Mouse (Mus musculus) embryonic facial prominence, embryonic 14.5 days (tissue): ENCODE data around the gene Sec24c. TPM values are rescaled to one million over a fixed set of nuclear protein-coding genes. Genes with fewer than 3 reads are reported as not detected.

Experiments used
- ATAC-seq: fragments of 200-750 bp; cut with Nextera tagmentation; 2 replicates; pipeline ENCODE4 v1.8.0; 2017; ENCODE audit warnings: low read depth, moderate number of reproducible peaks, moderate TSS enrichment
- DNase-seq: peaks from one replicate; pipeline ENCODE4 v3.0.0-alpha.2; 2015; ENCODE audit warnings: low spot score
- H3K27ac ChIP-seq: fragments of 300-500 bp; sonication (generic); replicated peaks from 2 replicates; pipeline ENCODE4 v1.5.1; 2014; ENCODE audit warnings: low read depth, mild to moderate bottlenecking, low read length, moderate library complexity
- H3K27me3 ChIP-seq: fragments of 300-500 bp; sonication (generic); replicated peaks from 2 replicates; pipeline ENCODE4 v1.6.1; 2014; ENCODE audit warnings: low read length; ENCODE audit not compliant: control insufficient read depth, insufficient read depth
- H3K36me3 ChIP-seq: fragments of 300-500 bp; sonication (generic); 2 replicates; pipeline ENCODE4 v1.6.1; 2014; ENCODE audit warnings: low read length, mixed read lengths; ENCODE audit not compliant: control insufficient read depth, insufficient read depth
- H3K4me1 ChIP-seq: fragments of 300-500 bp; sonication (generic); 2 replicates; pipeline ENCODE4 v1.6.1; 2014; ENCODE audit warnings: antibody characterized with exemption, low read length; ENCODE audit not compliant: control insufficient read depth, insufficient read depth
- H3K4me2 ChIP-seq: fragments of 300-500 bp; sonication (generic); 2 replicates; pipeline ENCODE4 v1.6.1; 2014; ENCODE audit warnings: low read depth, mild to moderate bottlenecking, low read length, moderate library complexity, mixed read lengths
- H3K4me3 ChIP-seq: fragments of 300-500 bp; sonication (generic); 2 replicates; pipeline ENCODE4 v1.5.1; 2014; ENCODE audit warnings: low read depth, mild to moderate bottlenecking, low read length
- H3K9ac ChIP-seq: fragments of 300-500 bp; sonication (generic); 2 replicates; pipeline ENCODE4 v1.6.1; 2014; ENCODE audit warnings: low read depth, mild to moderate bottlenecking, low read length, moderate library complexity, mixed read lengths
- H3K9me3 ChIP-seq: fragments of 300-500 bp; sonication (generic); 2 replicates; pipeline ENCODE4 v1.6.1; 2016; ENCODE audit warnings: low read length; ENCODE audit not compliant: control insufficient read depth
- WGBS: fragments of 180-500 bp; shearing (Covaris S2); extraction: QIAGEN DNeasy Blood & Tissue Kit; methylation state at CpG from one replicate; pipeline ENCODE4 v1.1.7; 2014; 5-methylcytosine and 5-hydroxymethylcytosine counted together
- microRNA-seq: library from miRNA; unstranded; fragments of <30 nt; microRNA quantifications from one replicate; pipeline ENCODE4, GENCODE M21; 2016; ENCODE audit warnings: borderline number of aligned reads
- polyA plus RNA-seq: library from polyadenylated mRNA; unstranded; fragments of >200 nt; fragmentation: Nextera tagmentation; extraction: Ambion mirVana; gene quantifications from 2 replicates; pipeline ENCODE4 v1.2.1, GENCODE M21; 2014

Gene Sec24c
- polyA plus RNA-seq, 1 experiment from 2014 or later: 78.2 TPM

GRCm38 (mm10) chr14:20743614-20744013 lies 69.5 kb downstream of the Sec24c start:
- Histone ChIP-seq H3K27me3 (no peaks in the 10 kb centered on the region), H3K9me3 (no peaks in the 10 kb centered on the region), H3K4me2 (no peak overlapping the region), H3K27ac (no peak overlapping the region), H3K4me3 (no peak overlapping the region), H3K4me1 (0 out of 2 replicates have a peak, but pooled peaks cover 4% of the 10 kb centered on the region), H3K36me3 (peaks cover 67% of the 10 kb centered on the region), H3K9ac (no peak overlapping the region)
- DNase-seq (no peak), ATAC-seq (no peak)
- WGBS: 85% methylated on average over 3 of the region's 3 CpGs

Small RNA genes lying within 50 kb of the gene (microRNA-seq; reads per million reads assigned to microRNA genes)
- 1.7 reads per million, percentile 2 among the genes with 10 or more reads in this experiment for gene Mir6946

Other genes with a start within 250 kb of the Sec24c start
- gene Cfap70, start 222.1 kb upstream of the Sec24c start, polyA plus RNA-seq: 0.77 and 3.2 TPM in 2 replicates
- gene Anxa7, start 194.2 kb upstream of the Sec24c start, polyA plus RNA-seq: 47.5 and 48.3 TPM in 2 replicates
- 2.9 and 4.0 TPM in 2 replicates for gene Mss51, start 177.4 kb upstream of the Sec24c start, polyA plus RNA-seq
- gene Ppp3cb, start 127.7 kb upstream of the Sec24c start, polyA plus RNA-seq: 68.5 and 78.4 TPM in 2 replicates
- 7.7 and 8.8 TPM in 2 replicates for gene Usp54, start 33.2 kb upstream of the Sec24c start, polyA plus RNA-seq
- 22.8 and 53.2 TPM in 2 replicates for gene Myoz1, start 17.8 kb upstream of the Sec24c start, polyA plus RNA-seq
- gene Synpo2l, start 6.0 kb upstream of the Sec24c start, polyA plus RNA-seq: 46.2 and 52.2 TPM in 2 replicates
- 30.1 and 30.6 TPM in 2 replicates for gene Fut11, start 20.7 kb downstream of the Sec24c start, polyA plus RNA-seq
- 183 and 204 TPM in 2 replicates for gene Chchd1, start 28.7 kb downstream of the Sec24c start, polyA plus RNA-seq
- 31.1 and 34.1 TPM in 2 replicates for gene Zswim8, start 33.2 kb downstream of the Sec24c start, polyA plus RNA-seq
- 32.1 and 33.7 TPM in 2 replicates for gene Ndst2, start 60.3 kb downstream of the Sec24c start, polyA plus RNA-seq
- gene Camk2g, start 119.8 kb downstream of the Sec24c start, polyA plus RNA-seq: 54.6 and 67.7 TPM in 2 replicates
- gene Plau, start 162.4 kb downstream of the Sec24c start, polyA plus RNA-seq: 2.5 and 2.8 TPM in 2 replicates